Mouse (Mus musculus) MEL (cell line): ENCODE measurements at regions not wholly inside any gene's neighbourhood (a gene's known extent, or its start where the extent isn't known, plus 50 kb on each side); places are given as distances from the start of the nearest gene placed in this dataset.

ENCODE experiments used
- CHD1 ChIP-seq: IDR thresholded peaks from 2 replicates; pipeline ENCODE4 v1.6.1; 2012; ENCODE audit warnings: low read depth, mild to moderate bottlenecking, inconsistent platforms, low read length, improper control_type of control experiment
- CTCF ChIP-seq, 3 experiments: IDR thresholded peaks in 2 of 3; conservative IDR thresholded peaks in 1 of 3; 2 replicates each; pipeline ENCODE4 v1.5.1; 2011 to 2012; ENCODE audit warnings: low read length in 3 of 3, low read depth in 2 of 3, mild to moderate bottlenecking in 2 of 3, improper control_type of control experiment in 1 of 3, inconsistent platforms in 1 of 3, mixed read lengths in 1 of 3, moderate library complexity in 1 of 3; ENCODE audit not compliant: control insufficient read depth in 1 of 3, insufficient read depth in 1 of 3, poor library complexity in 1 of 3, severe bottlenecking in 1 of 3
- E2F4 ChIP-seq: IDR thresholded peaks from 2 replicates; pipeline ENCODE4 v1.6.1; 2011; ENCODE audit warnings: low read depth, low read length, improper control_type of control experiment, borderline replicate concordance
- EP300 ChIP-seq, 2 experiments: IDR thresholded peaks; 2 replicates each; pipeline ENCODE4 v1.6.1; 2011; ENCODE audit warnings: improper control_type of control experiment in 2 of 2, low read length in 2 of 2, low read depth in 1 of 2, mild to moderate bottlenecking in 1 of 2
- ETS1 ChIP-seq: IDR thresholded peaks from 2 replicates; pipeline ENCODE4 v1.6.1; 2012; ENCODE audit warnings: low read depth, mild to moderate bottlenecking, inconsistent platforms, low read length, improper control_type of control experiment, moderate library complexity
- HCFC1 ChIP-seq: IDR thresholded peaks from 2 replicates; pipeline ENCODE4 v1.6.1; 2012; ENCODE audit warnings: low read depth, mild to moderate bottlenecking, inconsistent platforms, low read length, improper control_type of control experiment, moderate library complexity
- MAX ChIP-seq: IDR thresholded peaks from 2 replicates; pipeline ENCODE4 v1.6.1; 2011; ENCODE audit warnings: low read length, improper control_type of control experiment
- MYC ChIP-seq: IDR thresholded peaks from 2 replicates; pipeline ENCODE4 v1.6.1; 2011; ENCODE audit warnings: low read depth, mild to moderate bottlenecking, low read length, improper control_type of control experiment, moderate library complexity
- NRF1 ChIP-seq: IDR thresholded peaks from 2 replicates; pipeline ENCODE4 v1.6.1; 2014; ENCODE audit warnings: low read depth, mild to moderate bottlenecking, inconsistent platforms, low read length, improper control_type of control experiment, moderate library complexity; ENCODE audit not compliant: poor library complexity, insufficient read depth, severe bottlenecking
- POLR2A ChIP-seq, 2 experiments: IDR thresholded peaks; 2 replicates each; pipeline ENCODE4 v1.6.1; 2011 to 2012; ENCODE audit warnings: low read length in 2 of 2, mild to moderate bottlenecking in 2 of 2, control low read depth in 1 of 2, improper control_type of control experiment in 1 of 2, low read depth in 1 of 2, moderate library complexity in 1 of 2; ENCODE audit not compliant: control insufficient read depth in 1 of 2, insufficient read depth in 1 of 2, poor library complexity in 1 of 2
- RAD21 ChIP-seq: IDR thresholded peaks from 2 replicates; pipeline ENCODE4 v1.6.1; 2011; ENCODE audit warnings: mild to moderate bottlenecking, low read depth, low read length, improper control_type of control experiment
- UBTF ChIP-seq: IDR thresholded peaks from 2 replicates; pipeline ENCODE4 v1.6.1; 2012; ENCODE audit warnings: low read depth, mild to moderate bottlenecking, inconsistent platforms, low read length, improper control_type of control experiment, moderate library complexity, borderline replicate concordance; ENCODE audit not compliant: insufficient read depth
- USF1 ChIP-seq: IDR thresholded peaks from 2 replicates; pipeline ENCODE4 v1.6.1; 2014; ENCODE audit warnings: low read depth, mild to moderate bottlenecking, inconsistent platforms, low read length, improper control_type of control experiment, moderate library complexity

DNA sequence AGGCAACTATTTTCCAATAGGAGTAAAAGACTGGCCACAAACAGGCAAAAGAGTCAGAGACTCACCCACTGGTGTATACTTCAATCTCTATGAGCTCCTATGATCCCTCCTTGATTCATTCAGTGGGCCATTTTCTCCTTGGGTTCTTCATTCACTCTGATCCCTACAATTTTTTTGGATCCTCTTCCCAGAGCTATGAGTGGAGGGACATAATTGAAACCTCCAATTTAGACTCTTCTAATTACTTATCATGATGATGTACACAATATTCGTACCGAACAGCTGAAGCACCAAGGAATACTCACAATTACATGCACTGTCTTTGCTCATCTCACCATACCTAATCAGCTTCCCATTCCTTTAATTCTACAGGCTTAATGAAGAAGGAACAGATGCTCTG lies 357.9 kb downstream of the Htr1b start:
- TF ChIP-seq EP300 (IDR thresholded peaks at IDR 0.05; ENCODE audit: low read depth in 1 of 2, low read length in 2 of 2) = no peak
- TF ChIP-seq POLR2A (IDR thresholded peaks at IDR 0.05; ENCODE audit: control insufficient read depth in 1 of 2, insufficient read depth in 1 of 2, low read depth in 1 of 2, low read length in 2 of 2, poor library complexity in 1 of 2) = no peak
- TF ChIP-seq CTCF (IDR thresholded peaks at IDR 0.05 in 2 of 3, conservative IDR thresholded peaks at IDR 0.05 in 1 of 3; ENCODE audit: control insufficient read depth in 1 of 3, insufficient read depth in 1 of 3, low read depth in 2 of 3, low read length in 3 of 3, poor library complexity in 1 of 3, severe bottlenecking in 1 of 3) = no peak
- no peak for TF ChIP-seq UBTF
- TF ChIP-seq USF1 = no peak
- TF ChIP-seq HCFC1 = no peak
- no peak for TF ChIP-seq E2F4
- no peak for TF ChIP-seq NRF1
- TF ChIP-seq MAX = no peak
- no peak for TF ChIP-seq RAD21
- no peak for TF ChIP-seq ETS1
- no peak for TF ChIP-seq MYC
- TF ChIP-seq CHD1 = no peak
